Mouse (Mus musculus) liver, embryonic 12.5 days (tissue): ENCODE results near the gene Ireb2. TPM values are rescaled to one million over a fixed set of nuclear protein-coding genes. Genes with fewer than 3 reads are reported as not detected.
"Not testable (repeated sequence)": the region's sequence is repeated elsewhere in the genome, so short reads cannot be mapped to it uniquely, and the experiment has no call there.

Experiments
- ATAC-seq: fragments of 200-750 bp; cut with Nextera tagmentation; 2 replicates; pipeline ENCODE4 v1.8.0; 2017; ENCODE audit warnings: moderate number of reproducible peaks, mild to moderate bottlenecking, moderate library complexity
- H3K27ac ChIP-seq: fragments of 300-500 bp; sonication (generic); 2 replicates; pipeline ENCODE4 v1.5.1; 2016; ENCODE audit warnings: mild to moderate bottlenecking
- H3K27me3 ChIP-seq: fragments of 300-500 bp; sonication (generic); replicated peaks from 2 replicates; pipeline ENCODE4 v1.6.1; 2016; ENCODE audit warnings: mild to moderate bottlenecking, moderate library complexity
- H3K36me3 ChIP-seq: fragments of 300-500 bp; sonication (generic); 2 replicates; pipeline ENCODE4 v1.6.1; 2016; ENCODE audit warnings: mild to moderate bottlenecking, moderate library complexity
- H3K4me1 ChIP-seq: fragments of 300-500 bp; sonication (generic); 2 replicates; pipeline ENCODE4 v1.6.1; 2016
- H3K4me2 ChIP-seq: fragments of 300-500 bp; sonication (generic); 2 replicates; pipeline ENCODE4 v1.6.1; 2016; ENCODE audit warnings: mild to moderate bottlenecking, moderate library complexity
- H3K4me3 ChIP-seq: fragments of 300-500 bp; sonication (generic); 2 replicates; pipeline ENCODE4 v1.5.1; 2016; ENCODE audit warnings: mild to moderate bottlenecking, moderate library complexity
- H3K9ac ChIP-seq: fragments of 300-500 bp; sonication (generic); 2 replicates; pipeline ENCODE4 v1.6.1; 2016; ENCODE audit warnings: mild to moderate bottlenecking, moderate library complexity
- H3K9me3 ChIP-seq: fragments of 300-500 bp; sonication (generic); replicated peaks from 2 replicates; pipeline ENCODE4 v1.6.1; 2016; ENCODE audit warnings: mild to moderate bottlenecking, moderate library complexity
- WGBS: fragments of 180-500 bp; shearing (Covaris S2); methylation state at CpG from one replicate; pipeline ENCODE4 v1.1.7; 2016; ENCODE audit not compliant: insufficient replicate concordance; 5-methylcytosine and 5-hydroxymethylcytosine counted together
- polyA plus RNA-seq: library from polyadenylated mRNA; unstranded; fragments of >200 nt; fragmentation: Nextera tagmentation; extraction: Ambion mirVana; gene quantifications from 2 replicates; pipeline ENCODE4 v1.2.1, GENCODE M21; 2016

Ireb2 gene
- 17.9 and 18.2 TPM in 2 replicates for polyA plus RNA-seq

DNA sequence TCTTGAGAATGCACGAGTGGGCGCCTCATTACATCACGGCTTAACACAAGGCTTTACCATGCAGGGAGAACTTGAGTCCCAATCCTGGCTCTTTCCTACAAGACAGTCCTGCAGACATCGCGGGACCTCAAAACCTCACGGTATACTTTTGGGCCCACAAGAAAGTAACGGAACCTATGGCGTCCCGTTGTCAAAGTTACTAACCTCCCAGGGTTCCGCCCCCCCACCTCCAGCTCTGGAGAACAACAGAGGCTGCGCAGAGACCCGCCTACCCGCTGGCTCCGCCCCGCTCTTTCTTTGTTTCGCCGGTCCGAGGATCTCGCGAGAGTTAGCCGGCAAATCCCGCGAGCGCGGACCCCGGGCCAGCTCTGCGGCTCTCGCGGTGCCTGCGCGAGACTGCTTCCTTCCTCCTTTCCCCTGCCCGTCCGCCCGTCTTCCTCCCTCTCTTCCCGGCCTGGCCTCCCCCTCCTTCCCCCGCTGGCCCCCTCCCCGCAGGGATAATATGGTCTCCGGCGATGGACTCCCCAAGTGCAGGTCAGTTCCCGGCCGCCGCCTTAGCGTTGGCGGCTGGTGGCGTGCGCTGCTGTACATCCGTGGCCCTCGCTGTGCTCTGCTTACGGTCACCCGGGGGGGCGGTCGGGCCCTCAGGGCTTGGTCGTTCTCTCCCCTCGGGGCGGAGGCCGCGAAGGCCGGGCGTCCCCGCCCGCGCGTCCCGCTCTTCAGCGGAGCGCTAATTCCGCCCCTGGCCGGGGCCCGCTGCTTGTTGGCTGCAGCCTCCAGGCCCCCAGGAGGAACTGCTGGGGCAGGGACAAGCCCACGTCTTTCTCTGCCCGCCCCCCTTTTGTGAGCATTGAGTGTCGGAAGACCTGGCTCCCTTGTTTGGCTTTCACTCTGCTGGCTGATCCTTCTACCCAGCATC lies at the start of gene Ireb2:
Gene Ireb2 (plus strand): TSS at position 427 of the 919 bp plus-strand sequence.
- H3K27ac ChIP-seq, result peak within 1 kb of the TSS; percentile 96
- peaks cover 14% of the 10 kb centered on the region for H3K4me1 ChIP-seq
- under 1% methylated on average over 69 of the region's 72 CpGs for WGBS

GRCm38 (mm10) chr9:54816508-54817201 lies 46.9 kb upstream of the Ireb2 start:
- Histone ChIP-seq H3K4me3 (no peak overlapping the region), H3K27me3 (peaks cover 11% of the 10 kb centered on the region; the same call in 1 of the 2 replicates), H3K4me1 (no peaks in the 10 kb centered on the region), H3K9me3 (no peaks in the 10 kb centered on the region), H3K27ac (no peak overlapping the region), H3K4me2 (no peak overlapping the region), H3K36me3 (no peaks in the 10 kb centered on the region), H3K9ac (no peak overlapping the region)
- no peak for ATAC-seq
- 60% methylated on average over 10 of the region's 10 CpGs for WGBS

More for the DNA sequence above, at the start of gene Ireb2:
- Histone ChIP-seq H3K27me3 (0 out of 2 replicates have a peak, but pooled peaks cover 4% of the 10 kb centered on the region), H3K9me3 (no peaks in the 10 kb centered on the region), H3K4me2 (peak within 1 kb of the TSS; percentile 82), H3K4me3 (peak within 1 kb of the TSS; percentile 98), H3K36me3 (peaks cover 31% of the 10 kb centered on the region), H3K9ac (peak within 1 kb of the TSS; percentile 98)
- ATAC-seq, result peak; percentile 96

DNA sequence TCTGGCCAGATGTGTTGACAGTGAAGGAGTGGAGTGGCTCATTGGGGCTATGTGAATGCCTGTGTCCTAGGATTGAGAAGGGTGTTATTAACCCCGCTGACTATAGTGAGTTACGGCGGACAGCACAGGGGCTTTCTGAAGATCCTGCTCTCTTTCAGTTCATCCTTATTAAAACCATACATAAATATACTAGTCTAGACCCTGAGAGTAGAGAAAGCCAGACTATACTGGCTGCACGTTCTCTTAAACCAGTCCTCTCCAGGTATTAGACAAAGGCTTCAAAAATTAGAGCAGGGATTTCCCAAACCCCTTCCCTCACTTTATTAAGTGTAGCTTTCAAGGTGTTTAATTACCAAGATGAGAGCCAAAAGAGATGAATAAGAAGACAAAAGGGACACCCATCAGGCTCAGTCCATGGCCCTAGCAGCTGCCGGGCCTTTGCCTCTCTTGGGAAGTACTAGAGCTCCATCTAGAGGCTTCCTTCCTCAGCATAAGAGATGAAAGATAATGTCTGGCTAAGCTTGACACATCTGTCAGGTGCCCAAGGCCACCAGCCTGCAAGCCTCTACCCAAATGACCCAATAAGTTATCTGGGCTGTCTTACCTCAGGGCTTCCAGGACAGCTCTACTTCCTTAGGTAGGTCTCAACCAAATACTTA lies 42.0 kb upstream of the Ireb2 start:
- no peak for ATAC-seq
- 55% methylated on average over 5 of the region's 5 CpGs for WGBS

DNA sequence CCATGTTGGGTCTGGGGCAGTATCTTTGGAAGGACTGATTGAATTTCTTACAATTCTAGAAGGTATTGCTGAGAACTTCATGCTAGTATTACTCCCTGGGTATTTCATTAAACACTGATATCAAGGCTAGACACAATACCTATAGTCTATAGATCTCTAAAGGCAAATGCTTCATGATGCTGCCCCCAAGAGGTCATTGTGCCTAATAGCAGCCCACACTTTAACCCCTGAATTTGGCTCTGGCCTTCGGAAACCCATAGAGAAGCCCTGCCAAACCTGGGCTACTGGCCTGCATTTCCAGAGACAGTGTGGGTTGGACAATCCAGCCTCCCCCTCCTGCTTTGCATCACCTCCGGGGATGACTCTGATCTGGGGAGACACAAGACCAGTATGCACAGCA lies 33.8 kb upstream of the Ireb2 start:
- Histone ChIP-seq H3K4me2 (no peak overlapping the region), H3K4me3 (no peak overlapping the region), H3K9me3 (no peaks in the 10 kb centered on the region), H3K36me3 (no peaks in the 10 kb centered on the region), H3K27me3 (0 out of 2 replicates have a peak, but pooled peaks cover 4% of the 10 kb centered on the region), H3K9ac (no peak overlapping the region), H3K27ac (no peak overlapping the region), H3K4me1 (no peaks in the 10 kb centered on the region)
- no peak for ATAC-seq
- WGBS, result 24% methylated on average over 2 of the region's 2 CpGs

More for the DNA sequence above, 42.0 kb upstream of the Ireb2 start:
- Histone ChIP-seq H3K9ac (no peak overlapping the region), H3K27ac (no peak overlapping the region), H3K4me1 (no peaks in the 10 kb centered on the region), H3K4me2 (no peak overlapping the region), H3K4me3 (no peak overlapping the region), H3K9me3 (no peaks in the 10 kb centered on the region), H3K36me3 (no peaks in the 10 kb centered on the region), H3K27me3 (peaks cover 15% of the 10 kb centered on the region; the same call in 1 of the 2 replicates)

DNA sequence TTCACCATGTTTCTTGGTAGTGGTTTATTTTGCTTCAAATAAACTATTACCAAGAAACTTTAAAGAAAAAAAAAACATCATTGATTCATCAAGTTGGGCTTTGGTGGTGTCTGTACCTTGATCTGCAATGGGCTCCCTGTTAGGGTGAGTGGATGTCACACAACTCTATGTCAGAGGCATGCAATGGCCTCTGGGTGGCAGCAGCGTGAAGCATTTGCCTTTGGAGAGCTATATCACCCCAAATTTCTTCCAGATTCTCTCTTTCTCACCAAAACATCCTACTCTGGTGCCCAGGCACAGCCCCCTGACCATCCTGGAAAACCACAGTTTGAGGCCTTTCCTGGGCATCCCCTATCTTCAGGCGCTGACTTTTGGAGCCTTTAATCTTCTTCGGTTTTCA lies 33.0 kb upstream of the Ireb2 start:
- Histone ChIP-seq H3K27ac (no peak overlapping the region), H3K4me2 (no peak overlapping the region), H3K4me1 (no peaks in the 10 kb centered on the region), H3K9me3 (no peaks in the 10 kb centered on the region), H3K36me3 (no peaks in the 10 kb centered on the region), H3K4me3 (no peak overlapping the region), H3K9ac (no peak overlapping the region), H3K27me3 (0 out of 2 replicates have a peak, but pooled peaks cover 4% of the 10 kb centered on the region)
- WGBS, result 37% methylated on average over 3 of the region's 3 CpGs
- ATAC-seq, result no peak

DNA sequence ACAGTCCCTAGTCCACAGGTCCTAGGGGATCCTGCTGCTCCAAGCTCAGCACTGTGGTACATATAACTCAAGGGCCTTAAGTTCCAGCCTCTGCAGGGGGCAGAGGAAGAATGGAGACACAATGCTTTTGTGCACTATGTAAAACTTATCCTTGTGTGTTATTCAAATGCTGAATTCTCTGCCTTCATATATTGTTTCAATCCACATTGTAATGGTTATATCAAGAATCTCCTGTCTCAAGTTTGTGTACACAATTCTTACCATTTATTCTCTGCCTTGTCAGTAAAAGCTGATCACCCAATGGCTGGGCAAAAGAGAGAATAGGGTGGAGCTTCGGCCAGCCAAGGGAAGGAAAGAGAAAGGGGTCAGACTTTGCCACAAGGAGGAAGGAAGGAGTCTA lies 29.8 kb upstream of the Ireb2 start:
- no peak overlapping the region for H3K27ac ChIP-seq
- H3K36me3 ChIP-seq, result no peaks in the 10 kb centered on the region
- H3K9ac ChIP-seq, result no peak overlapping the region
- WGBS, result 30% methylated on average over 1 of the region's 1 CpGs
- H3K4me1 ChIP-seq, result peaks cover 5% of the 10 kb centered on the region; the same call in 1 of the 2 replicates
- H3K9me3 ChIP-seq, result no peaks in the 10 kb centered on the region
- H3K4me2 ChIP-seq, result no peak overlapping the region
- no peaks in the 10 kb centered on the region for H3K27me3 ChIP-seq
- H3K4me3 ChIP-seq, result no peak overlapping the region
- ATAC-seq, result no peak

DNA sequence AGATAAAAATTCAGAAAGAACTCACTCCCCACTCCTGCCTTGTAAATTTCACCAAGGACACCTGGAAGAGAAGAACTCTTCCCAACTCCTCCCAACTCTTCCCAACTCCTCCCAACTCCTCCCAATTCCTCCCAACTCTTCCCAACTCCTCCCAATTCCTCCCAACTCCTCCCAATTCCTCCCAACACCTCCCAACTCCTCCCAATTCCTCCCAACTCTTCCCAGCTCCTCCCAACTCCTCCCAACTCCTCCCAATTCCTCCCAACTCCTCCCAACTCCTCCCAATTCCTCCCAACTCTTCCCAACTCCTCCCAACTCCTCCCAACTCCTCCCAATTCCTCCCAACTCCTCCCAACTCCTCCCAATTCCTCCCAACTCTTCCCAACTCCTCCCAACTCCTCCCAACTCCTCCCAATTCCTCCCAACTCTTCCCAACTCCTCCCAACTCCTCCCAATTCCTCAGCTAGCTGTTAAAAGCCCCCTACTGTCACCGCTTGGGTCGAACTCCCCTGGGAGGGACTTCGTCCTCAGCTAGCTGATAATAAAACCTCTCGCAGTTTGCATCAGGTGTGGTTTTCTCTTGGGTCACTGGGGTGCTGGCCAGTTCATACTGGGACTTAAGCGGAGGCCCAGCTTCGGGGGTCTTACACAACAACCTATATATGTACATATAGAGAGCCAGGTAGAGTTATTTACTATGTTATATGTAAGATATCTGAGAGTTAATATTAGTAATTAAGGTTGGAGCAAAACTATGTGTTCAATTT lies 27.5 kb upstream of the Ireb2 start:
- not testable (repeated sequence) for H3K27ac ChIP-seq, H3K9me3 ChIP-seq, H3K4me1 ChIP-seq, H3K4me2 ChIP-seq, H3K4me3 ChIP-seq, H3K36me3 ChIP-seq, ATAC-seq, H3K27me3 ChIP-seq, H3K9ac ChIP-seq
- 65% methylated on average over 6 of the region's 6 CpGs for WGBS

DNA sequence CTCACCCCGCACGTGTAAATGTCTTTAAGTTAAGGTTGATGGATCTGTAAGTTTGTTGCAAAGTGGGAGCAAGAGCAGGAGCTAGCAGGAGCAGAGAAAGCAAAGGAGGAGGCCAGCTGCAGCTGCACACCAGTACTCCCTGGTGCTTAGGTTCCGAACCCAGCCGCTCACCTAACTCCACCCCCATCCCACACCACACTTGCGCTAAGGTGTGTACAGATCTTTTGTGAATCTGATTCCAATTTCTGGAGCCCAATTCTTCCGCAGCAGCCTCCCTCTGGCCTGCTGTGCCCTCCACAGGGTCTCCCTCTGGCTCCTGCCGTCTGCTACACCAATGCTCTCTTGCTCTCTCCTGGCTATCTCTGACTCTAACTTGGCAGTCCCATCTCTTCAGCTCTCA lies 25.8 kb upstream of the Ireb2 start:
- no peak overlapping the region for H3K9ac ChIP-seq
- H3K9me3 ChIP-seq, result no peaks in the 10 kb centered on the region
- no peaks in the 10 kb centered on the region for H3K36me3 ChIP-seq
- no peaks in the 10 kb centered on the region for H3K27me3 ChIP-seq
- no peak overlapping the region for H3K4me3 ChIP-seq
- H3K4me1 ChIP-seq, result peaks cover 5% of the 10 kb centered on the region; the same call in 1 of the 2 replicates
- WGBS, result 54% methylated on average over 7 of the region's 7 CpGs
- ATAC-seq, result no peak
- no peak overlapping the region for H3K4me2 ChIP-seq
- no peak overlapping the region for H3K27ac ChIP-seq

DNA sequence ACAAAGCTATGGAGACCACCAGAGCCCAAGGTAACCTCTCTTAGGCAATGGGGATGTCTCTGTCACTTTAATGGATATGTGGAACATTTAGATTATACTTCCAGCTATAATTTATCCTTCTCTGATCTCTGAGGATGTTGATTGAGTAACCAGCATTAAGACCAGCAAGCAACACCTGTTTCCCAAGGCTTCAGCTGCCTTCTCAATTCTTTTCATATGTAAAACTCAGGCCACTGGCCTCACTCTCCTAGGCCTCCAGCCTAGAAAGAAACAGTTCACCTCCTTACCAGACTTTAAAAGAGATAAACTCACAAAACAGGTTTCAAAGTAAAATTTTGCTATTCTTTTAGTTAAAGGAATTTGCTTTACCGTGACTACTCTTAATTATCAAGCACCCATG lies 23.4 kb upstream of the Ireb2 start:
- no peak overlapping the region for H3K4me3 ChIP-seq
- H3K36me3 ChIP-seq, result no peaks in the 10 kb centered on the region
- peaks cover 5% of the 10 kb centered on the region; the same call in 1 of the 2 replicates for H3K4me1 ChIP-seq
- no peaks in the 10 kb centered on the region for H3K9me3 ChIP-seq
- no peak overlapping the region for H3K9ac ChIP-seq
- no peak for ATAC-seq
- H3K4me2 ChIP-seq, result no peak overlapping the region
- 80% methylated on average over 1 of the region's 1 CpGs for WGBS
- H3K27me3 ChIP-seq, result no peaks in the 10 kb centered on the region
- no peak overlapping the region for H3K27ac ChIP-seq

- WGBS, result 73% methylated on average over 5 of the region's 5 CpGs
- H3K9me3 ChIP-seq, result no peaks in the 10 kb centered on the region
- no peak overlapping the region for H3K9ac ChIP-seq
- H3K27me3 ChIP-seq, result no peaks in the 10 kb centered on the region
- no peak for ATAC-seq
- no peaks in the 10 kb centered on the region for H3K4me1 ChIP-seq
- H3K27ac ChIP-seq, result no peak overlapping the region
- H3K36me3 ChIP-seq, result no peaks in the 10 kb centered on the region
- no peak overlapping the region for H3K4me3 ChIP-seq
- H3K4me2 ChIP-seq, result no peak overlapping the region
Measured at GRCm38 (mm10) chr9:54842311-54842710, 21.3 kb upstream of the Ireb2 start.

- ATAC-seq, result no peak
- 59% methylated on average over 6 of the region's 6 CpGs for WGBS
- H3K27ac ChIP-seq, result no peak overlapping the region
Measured at GRCm38 (mm10) chr9:54843887-54844286, 19.7 kb upstream of the Ireb2 start.

More at GRCm38 (mm10) chr9:54843887-54844286, 19.7 kb upstream of the Ireb2 start:
- Histone ChIP-seq H3K4me1 (no peaks in the 10 kb centered on the region), H3K4me2 (no peak overlapping the region), H3K9me3 (no peaks in the 10 kb centered on the region), H3K36me3 (no peaks in the 10 kb centered on the region), H3K9ac (no peak overlapping the region), H3K4me3 (no peak overlapping the region), H3K27me3 (no peaks in the 10 kb centered on the region)
